Mouse (Mus musculus): Measurements from ENCODE around the gene Zfp933.
A peak's percentile ranks its signal among the peaks of the same experiment; 100 is the strongest.
"Not testable (repeated sequence)": the region's sequence is repeated elsewhere in the genome, so short reads cannot be mapped to it uniquely, and the experiment has no call there.

The Zfp933 gene

DNA sequence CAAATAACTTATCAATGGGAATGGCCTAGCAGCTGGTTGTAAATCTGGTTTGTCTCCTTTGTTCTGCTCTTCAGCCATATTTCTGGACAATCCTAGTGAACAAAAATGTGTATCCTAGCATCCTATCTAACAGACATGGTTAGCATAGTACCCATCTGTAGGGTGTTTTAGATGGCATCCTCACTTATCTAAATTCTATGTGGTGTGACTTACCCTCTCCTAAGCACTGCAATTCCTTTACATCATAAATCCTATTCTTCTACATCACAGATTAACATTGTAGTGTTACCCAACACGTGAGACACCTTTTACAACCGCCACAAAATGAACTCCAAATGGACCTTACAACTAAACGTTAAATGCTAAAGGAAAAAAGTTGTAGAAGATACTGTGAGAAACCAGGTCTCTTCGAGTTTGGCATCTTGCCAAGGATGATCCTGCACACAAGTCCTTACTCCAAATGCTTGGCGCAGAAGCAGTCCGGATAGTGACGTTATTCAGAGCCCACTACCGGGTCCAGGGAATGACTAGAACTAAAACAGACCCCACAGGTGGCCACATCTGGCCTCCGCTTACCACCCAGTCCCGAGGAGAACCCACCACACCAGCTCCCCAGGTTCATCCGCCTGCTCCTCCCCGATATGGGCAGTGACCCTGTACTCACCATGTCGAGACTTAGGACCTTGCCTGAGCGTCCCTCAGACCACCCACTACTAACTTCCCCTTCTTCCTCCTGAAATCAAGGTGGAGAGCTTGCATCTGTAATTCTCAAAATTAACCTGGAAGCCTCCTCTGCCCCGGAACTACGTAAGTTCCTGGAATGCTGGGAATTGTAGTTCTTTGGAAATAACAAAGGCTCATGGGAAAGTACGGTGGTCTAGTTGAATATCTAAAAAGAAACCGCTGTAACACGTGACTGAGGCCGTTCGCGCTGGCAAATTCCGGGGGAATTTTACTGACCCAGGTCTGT is at the start of gene Zfp933:
Zfp933 (minus strand) TSS at position 753 of the 970 bp plus-strand sequence.
- peak; percentile 60 to 74 for DNase-seq

DNA sequence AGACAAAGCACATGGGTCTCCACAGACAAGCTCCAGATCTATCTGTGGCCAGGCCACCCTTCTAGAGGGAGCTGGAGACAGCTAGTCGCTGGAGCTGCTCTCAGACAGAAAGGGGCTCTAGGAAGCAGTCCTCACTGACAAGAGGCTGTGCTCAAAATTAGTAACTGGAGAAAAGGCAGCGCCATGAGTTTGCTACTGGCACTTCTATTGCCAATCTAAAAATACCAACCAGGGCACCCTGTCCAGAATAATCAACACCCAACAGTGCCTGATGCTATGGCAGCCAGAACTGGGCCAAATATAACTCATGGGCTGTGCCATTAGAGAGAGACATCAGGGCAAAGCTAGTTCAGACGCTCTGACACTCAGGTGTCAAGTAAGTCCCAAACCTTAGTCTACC is 49.2 kb upstream of the Zfp933 start:
- no peak for DNase-seq

DNA sequence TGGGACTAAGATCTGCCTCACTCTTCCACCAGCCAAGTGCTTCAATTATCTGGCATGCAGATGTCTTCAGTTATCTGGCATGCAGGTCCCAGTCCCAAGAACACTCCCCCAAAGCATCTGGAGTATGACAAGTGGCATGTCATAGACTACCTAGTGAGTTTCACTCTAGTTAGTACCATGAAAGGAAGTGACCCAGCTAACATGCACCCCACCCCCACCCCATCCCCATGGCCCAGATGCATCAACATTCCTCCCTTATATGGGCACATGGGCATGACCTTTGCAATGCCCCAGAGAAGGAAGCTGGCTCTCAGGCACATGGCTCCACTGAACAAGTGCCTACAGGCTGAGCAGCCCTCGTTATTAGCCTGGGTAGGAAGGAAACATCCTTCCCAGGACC is 48.2 kb upstream of the Zfp933 start:
- no peak for DNase-seq

DNA sequence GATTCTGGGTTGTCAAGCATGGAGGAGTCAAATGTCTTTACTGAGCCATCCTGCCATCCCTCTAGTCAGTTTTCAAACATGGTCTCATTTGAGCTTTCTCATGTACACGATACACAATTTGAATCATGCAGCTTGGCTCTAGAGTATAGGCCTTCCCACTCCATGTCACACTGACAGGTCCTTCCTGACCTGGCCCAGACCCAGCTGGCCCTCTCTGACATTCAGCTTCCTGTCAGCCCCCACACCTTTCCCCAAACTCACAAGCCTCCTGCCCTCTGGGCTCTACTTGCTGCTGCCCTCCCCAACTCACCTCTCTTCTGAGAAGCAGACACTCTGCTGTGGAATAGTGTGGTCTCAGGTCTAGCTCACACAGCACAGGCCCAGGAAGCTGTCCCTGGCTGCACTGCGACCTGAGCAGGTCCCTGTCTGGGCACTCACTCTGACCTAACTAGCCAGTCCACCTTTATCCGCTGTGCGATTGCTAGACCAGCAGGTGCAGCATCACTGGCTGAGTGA is 47.7 kb upstream of the Zfp933 start:
- DNase-seq: peak in 1 of 2 experiments; percentile 12

DNA sequence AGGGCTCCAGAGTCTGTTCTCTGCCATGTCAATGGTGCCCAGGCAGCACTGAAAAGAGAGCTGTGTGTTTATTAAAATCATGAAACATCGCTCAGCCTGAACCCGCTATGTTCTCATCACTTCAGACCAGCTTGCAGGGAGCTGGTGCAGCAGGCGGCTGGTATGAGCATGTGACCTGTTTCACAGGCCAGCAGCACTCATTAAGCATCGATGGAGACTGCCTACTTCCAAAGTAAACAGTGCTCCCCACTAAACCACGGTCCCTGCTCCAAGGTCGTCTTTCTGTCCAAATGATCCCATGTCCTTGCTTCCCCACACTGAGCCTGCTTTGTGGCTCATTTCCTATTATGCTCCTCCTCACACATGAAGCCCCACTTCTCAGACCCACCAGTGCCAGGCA is 42.2 kb upstream of the Zfp933 start:
- DNase-seq: no peak

DNA sequence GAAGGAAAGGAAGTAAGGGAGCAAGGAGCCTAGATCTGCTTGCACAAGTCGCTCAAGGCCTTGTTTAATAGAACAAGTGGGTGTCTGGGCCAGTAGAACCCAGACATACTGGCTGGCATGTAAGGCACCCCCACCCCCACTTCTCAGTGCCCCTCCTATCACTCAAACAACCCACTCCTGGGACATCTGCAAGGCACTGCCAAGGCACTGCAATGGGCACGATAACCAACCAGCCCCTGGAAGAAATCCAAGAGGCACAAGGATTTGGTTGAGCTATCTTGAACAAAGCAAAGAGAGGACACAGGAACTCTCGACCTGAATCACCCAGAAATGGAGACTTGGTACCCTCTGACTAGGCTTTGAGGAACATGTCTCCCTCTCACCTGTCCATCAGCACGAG is 40.1 kb upstream of the Zfp933 start:
- no peak for DNase-seq

DNA sequence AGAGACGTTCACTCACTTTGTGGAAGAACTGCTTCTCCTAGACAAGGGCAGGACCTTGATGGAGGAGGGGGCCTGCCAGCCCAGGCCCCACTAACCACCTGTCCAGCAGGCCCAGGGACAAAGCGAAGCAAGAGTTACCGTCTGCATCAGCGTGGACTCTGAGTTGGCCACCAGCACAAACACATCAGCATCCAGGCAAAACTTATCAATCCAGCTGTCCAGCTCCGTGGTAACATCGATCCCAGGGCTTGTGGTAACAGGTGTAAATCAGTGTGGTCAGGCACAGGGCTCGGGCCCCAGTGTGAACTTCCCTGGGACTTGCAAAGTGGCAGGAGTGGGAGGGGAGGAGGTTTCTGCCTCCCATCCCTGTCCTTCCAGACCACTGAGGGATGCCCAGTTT is 39.1 kb upstream of the Zfp933 start:
- DNase-seq: no peak

DNA sequence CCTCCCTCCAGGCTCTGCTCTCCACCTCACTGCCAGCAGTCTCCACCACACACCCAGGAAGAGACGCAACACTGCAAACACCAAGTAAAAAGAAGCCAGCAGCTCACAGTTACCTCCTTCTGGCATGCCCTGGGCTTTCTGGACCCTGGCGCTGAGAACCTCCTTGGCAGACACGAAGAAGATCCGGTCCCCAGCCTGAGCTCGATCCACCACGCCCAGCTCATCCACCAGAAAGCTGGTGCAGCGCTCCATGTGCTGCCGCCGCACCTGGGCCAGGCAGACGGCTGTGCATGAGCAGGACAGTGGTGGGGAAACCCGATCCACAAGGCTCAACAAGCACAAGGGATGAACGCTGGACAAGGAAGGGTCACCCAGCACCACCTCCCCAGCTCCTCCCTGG is 38.0 kb upstream of the Zfp933 start:
- no peak for DNase-seq

DNA sequence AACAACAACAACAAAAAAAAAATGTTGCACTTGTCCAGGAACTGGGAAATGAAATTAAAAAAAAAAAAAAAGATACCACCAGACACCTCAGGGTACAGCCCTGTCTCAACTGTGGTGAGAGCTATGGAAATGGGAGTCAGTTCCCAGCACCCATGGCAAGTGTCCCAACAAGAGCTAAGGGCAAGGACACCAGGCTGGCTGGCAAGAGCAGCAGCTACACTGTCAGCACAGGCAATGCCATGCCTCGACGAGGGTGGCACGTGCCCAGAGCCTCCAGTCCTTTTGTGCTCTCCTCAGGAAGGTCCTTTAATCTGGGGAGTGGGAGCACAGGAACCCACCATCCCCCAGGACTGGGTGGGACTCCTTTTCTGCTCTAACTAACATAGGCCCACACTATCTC is 36.0 kb upstream of the Zfp933 start:
- DNase-seq: no peak

DNA sequence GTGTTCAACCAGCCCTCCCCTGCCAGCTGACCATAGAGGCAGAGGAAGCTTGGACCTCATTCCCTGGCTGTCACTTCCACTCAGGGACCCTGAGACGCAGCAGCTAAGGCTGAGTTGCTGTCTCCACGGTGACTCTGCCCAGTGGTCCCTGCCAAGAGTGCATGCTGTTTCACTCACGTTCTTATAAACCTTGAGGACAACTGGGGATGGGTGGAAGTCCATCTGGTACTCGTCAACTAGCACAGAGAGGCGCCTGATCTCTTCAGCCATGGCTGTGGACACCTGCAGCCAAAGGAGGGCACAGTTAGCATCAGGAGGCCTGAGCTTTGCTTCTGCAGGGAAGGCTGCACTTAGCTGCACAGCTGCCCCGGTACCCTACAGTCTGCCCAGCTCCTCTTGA is 34.9 kb upstream of the Zfp933 start:
- no peak for DNase-seq

DNA sequence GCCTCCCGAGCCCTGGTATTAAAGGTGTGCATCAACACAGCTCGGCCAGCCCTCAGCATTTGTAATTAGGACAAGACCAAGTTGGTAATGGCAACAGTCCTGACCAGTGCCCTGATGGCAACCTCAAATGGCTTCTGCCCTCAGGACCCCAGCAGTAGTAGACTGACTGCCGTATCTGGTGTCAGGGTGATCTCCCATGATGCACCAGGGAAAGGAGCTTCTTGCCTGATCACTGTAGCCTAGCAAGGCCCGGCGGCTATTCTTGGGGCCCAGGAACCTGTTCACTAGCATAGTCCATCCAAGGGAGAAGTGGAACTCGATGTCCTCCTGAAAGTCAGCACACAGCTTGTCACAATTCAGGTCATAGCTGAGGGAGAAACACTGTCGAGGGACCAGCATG is 33.6 kb upstream of the Zfp933 start:
- DNase-seq: no peak

DNA sequence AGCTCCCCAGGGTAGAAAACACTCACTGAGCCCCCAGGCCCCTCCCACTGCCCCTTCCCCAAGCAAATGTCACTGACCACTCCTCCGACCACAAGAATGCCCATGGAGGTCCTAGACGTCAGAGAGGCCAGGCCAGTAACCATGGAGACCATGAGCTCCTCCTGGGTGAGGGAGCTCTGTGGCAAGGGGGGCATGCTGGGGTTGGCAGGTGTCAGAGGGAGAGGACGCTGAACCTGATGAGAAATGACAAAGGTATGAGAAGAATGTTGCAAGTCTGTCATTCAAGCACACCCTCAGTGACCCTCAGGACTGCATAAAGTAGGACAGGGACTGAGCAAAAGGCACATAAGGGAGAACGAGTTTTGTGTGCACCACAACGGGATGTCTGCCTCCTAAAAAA is 31.7 kb upstream of the Zfp933 start:
- DNase-seq: no peak

DNA sequence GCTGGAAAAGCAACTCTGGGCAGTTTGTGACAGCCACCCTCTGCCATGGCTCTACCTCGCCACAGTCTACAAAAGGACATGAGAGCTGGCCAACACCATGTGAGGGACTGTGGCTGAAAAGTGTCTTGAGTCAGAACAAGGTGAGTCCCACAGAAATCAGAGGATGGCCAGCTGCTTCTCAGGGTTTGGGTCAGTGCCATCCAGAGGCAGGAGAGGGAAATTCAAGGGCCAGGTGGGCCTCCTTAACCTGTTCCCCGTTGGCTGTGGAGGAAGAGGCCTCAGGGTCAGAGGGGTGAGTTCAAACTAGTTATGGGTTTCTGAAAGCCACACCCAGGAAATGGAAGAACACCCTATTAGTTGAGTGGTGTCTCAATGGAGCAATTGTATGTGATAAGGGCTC is 31.3 kb upstream of the Zfp933 start:
- DNase-seq: no peak

DNA sequence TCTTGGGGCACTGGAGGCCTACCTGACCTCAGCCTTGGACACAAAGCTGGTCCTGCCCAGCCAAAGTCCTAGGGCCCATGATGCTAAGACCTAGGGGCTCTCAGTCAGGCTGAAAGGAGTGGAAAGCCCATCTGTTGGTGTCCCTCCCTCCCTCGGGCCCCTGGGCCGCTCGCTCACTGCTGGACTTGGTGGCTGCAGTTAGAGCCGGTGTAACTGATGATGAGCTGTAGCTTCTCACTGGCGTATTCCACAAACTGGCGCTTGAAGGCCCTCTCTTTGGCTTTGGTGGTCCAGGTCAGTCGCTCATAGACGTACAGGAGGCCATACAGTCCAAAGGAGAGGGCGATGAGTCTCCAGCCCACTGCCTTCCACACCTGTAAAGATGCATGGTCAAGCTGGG is 30.4 kb upstream of the Zfp933 start:
- no peak for DNase-seq

DNA sequence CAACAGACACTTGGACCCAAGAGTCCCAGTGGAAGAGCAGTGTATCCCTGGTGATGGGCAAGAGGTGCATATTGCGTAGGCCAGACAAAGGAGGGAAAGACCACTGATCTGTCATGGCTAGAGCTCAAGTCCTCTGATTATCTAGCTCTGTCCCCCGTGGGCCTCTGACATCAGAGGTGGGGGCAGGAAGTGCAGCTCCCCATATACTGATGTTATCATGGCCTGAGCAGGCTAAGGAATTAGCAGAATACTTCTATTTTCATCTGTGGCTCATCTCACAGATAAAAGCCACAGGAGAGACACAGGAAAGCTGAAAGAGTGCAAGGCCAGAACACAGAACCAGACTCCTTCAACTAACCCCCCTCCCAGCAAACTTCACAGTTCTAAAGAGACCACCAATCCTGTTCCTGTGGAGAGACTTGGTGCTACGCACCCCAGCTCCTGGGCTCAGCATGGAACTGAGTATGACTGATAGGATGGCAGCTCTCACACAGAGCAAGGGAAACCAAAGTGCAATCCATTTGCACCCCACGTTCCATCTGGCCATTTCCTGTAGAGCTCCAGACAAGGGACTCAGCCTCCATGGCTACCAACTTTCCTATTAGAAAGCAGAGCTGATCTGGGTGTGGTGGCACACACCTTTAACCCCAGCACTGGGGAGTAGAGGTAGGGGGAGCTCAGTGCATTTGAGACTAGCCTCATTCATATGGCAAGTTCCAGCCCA is 27.8 kb upstream of the Zfp933 start:
- DNase-seq: no peak

DNA sequence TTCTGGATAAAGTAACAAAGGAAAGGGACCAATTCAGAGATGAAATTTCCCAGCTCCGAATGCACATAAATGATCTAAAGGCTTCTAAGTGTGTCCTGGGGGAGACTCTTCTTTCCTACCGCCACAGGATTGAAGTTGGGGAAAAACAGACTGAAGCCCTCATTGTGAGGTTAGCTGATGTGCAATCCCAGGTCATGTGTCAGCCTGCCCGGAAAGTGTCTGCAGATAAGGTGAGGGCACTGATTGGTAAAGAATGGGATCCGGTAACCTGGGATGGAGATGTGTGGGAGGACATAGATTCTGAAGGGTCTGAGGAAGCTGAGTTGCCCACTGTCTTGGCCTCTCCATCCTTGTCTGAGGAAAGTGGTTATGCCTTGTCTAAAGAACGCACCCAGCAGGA is 21.1 kb upstream of the Zfp933 start:
- DNase-seq: no peak

DNA sequence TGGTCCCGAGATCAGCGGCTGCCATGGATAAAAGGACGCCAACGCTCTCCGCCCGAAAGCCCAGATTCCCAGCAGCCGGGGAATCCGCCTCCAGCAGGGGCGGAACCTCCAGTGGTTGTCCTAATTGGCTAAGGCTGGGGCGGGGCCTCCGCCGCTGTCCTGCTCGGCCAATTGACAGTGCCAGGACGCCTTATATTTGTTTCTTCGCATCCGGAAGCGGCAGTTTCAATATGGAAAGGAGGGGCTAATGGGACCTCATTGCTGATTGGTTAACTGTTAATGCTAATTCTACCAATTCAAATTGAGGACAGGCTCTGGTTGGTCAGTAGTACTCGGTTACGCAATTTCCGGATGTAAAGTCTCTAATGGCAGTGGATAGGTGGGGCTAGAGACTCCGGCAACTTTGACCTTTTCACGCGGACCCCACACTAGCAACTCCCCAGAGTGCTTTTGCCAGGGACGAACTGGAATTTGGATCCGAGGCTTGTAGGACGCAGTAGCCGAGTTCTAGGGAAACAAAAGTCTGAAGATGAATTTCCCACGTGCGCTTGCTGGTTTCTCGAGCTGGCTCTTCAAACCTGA is 20.4 kb upstream of the Zfp933 start, which contains the start of the genes Miip and Fv1:
Miip (minus strand) TSS at position 367 of the 582 bp plus-strand sequence.
Fv1 (plus strand) TSS at position 530 of the 582 bp plus-strand sequence.
- DNase-seq: peak; percentile 94 to 97

DNA sequence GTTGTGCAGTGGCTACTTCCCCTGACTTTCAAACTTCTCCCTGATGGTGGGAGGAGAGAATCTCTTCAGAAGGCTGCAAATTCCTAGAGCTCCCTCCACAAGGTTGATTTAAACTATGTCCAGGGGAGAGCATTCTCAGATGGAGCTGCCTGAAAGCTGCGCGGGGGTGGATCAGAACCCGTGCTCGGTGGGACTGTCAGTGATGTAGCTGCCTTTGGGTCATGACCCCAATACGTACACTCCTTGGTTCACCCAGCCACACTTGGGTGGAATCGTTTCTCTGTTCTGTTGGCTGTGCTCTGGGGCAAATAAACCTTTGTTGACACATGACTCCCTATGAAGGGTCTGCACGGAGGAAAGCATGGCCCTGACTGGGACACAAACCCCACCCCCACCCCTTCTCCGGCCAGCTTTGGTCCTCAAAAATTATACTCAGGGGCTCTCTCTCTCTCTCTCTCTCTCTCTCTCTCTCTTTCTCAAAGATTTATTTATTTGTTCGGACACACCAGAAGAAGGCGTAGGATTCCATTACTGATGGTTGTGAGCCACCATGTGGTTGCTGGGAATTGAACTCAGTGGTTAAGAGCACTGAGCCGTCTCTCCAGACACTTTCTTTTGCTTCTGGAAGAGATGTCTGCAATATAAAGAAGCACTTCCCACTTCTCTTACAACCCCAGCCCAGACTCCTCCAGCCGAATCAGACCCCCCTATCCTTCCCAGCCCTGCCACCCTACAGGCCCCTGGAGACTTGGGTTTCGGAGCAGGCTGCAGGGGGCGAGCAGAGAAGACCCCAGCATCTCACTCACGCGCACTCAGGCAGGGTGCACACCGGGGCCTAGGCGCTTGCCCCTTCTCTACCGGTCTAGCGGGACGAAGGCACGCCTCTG is 19.6 kb upstream of the Zfp933 start:
- DNase-seq: peak in 1 of 2 experiments; percentile 17

DNA sequence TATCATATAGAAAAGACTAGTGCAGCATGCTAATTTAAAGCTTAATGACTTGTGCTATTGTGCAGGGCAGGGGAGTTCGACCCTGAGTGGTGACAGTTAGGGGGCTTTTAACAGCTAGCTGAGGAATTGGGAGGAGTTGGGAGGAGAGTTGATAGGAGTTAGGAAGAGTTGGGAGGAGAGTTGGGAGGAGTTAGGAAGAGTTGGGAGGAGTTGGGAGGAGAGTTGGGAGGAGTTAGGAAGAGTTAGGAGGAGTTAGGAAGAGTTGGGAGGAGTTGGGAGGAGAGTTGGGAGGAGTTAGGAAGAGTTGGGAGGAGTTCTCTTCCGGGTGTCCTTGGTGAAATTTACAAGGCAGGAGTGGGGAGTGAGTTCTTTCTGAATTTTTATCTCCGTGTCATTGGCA is 18.6 kb upstream of the Zfp933 start:
- DNase-seq: not testable (repeated sequence)

DNA sequence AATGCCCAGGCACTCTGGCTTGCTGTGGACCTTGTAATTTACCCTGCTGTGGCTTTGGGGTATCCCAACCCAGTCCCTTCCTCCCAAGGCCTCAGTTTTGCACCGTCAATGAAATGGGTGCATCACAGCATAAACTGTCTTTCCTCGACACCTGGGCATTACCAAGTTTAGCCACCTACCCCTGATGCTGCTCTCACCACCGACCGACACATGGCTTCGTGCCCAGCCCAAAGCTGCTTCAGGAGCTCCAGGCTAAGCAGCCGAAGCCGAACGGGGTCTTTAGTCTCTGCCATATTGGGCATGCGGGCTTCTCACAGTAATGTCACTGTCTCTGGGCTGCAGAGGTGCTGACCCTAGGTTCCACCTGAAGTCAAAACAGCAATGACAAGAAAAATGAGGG is 17.9 kb upstream of the Zfp933 start:
- DNase-seq: no peak

DNA sequence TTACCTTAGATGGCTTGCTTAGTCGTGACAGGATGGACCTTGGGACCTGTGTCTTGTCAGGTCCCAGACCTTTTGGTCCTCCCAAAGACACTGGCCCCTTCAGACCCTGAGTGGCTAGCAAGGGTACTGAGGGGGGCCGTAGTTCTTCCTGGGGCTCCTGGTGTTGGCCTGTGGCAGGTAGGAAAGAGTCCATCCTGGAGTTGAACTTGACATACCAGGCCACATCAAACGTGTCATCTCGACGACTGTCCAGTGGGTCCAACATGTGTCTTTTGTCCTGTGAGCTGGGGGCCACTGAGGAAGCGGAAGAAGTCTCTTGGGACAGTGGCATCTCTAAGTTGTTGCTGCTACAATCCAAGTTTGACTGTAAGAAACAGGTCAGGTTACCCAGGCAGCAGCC is 17.5 kb upstream of the Zfp933 start:
- no peak for DNase-seq

DNA sequence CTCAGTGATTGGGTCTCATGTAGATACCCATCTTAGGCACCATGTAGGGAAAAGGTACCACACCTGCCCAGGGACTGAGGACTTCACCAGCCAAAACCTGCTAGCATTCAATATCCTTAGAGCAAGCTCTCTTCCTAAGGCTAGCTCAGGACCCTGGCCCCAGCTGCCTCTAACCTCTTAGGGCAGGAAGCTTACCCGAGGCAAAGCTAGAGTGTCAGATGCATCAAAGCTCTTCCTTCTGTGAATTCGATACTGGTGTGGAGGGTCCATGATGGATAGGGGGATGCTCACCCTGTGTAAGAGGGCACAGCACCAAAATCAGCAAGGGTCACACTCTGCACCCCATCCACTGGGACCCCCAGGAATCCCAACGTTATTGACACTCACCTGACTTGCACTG is 13.9 kb upstream of the Zfp933 start:
- no peak for DNase-seq
